Mouse (Mus musculus) liver, postnatal 0 days (tissue): ENCODE data around the gene Maged1.

Experiments used
- CTCF ChIP-seq: sonication (generic); IDR thresholded peaks from 2 replicates; pipeline ENCODE4 v1.5.1; 2016; ENCODE audit warnings: antibody characterized with exemption, low read depth
- EP300 ChIP-seq: IDR thresholded peaks from 2 replicates; pipeline ENCODE4 v1.6.1; 2016; ENCODE audit warnings: antibody characterized with exemption, low read depth, mild to moderate bottlenecking

DNA sequence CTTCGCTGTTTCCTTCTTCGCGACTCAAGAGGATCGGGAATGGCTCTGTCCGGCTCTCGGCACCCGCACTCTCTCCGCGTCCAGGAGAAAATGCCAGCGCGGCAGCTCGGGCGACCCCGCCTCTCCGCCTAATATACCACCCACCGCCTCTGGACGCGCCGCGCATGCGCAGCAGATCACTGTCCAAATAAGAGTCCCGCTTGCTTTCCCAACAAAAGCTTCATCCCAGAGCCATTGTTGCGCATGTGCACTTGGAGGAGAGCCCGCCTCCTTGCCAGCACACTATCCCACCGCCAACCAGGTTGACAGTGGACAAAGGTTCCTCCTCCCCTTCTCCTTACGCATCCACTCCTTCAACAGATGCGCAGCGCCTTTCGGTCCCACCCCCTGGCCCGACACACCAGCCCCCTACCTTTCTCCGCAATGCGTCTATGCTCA lies at the start of gene Maged1:
- no peak for TF ChIP-seq CTCF
- TF ChIP-seq EP300 = no peak
